Mouse (Mus musculus): ENCODE measurements around the gene Sema4a. TPM values are rescaled to one million over a fixed set of nuclear protein-coding genes. Genes with fewer than 3 reads are reported as not detected.

Sema4a gene
- polyA plus RNA-seq, 1 experiment from 2014 or later, result 11.8 TPM

Small RNA genes lying within 50 kb of the gene (microRNA-seq; reads per million reads assigned to microRNA genes)
- gene Mir7011, result not detected

Other genes starting within 250 kb of the Sema4a start
- gene Rhbg, start 206.5 kb downstream of the Sema4a start, polyA plus RNA-seq (2014; fragmentation: Nextera tagmentation; extraction: Ambion mirVana), result 3.2 and 4.2 TPM in 2 replicates
- gene Gm38392, start 174.0 kb downstream of the Sema4a start, polyA plus RNA-seq (2014; fragmentation: Nextera tagmentation; extraction: Ambion mirVana), result 0.33 and 0.64 TPM in 2 replicates
- 12.9 and 13.8 TPM in 2 replicates for gene Tsacc, start 164.2 kb downstream of the Sema4a start, polyA plus RNA-seq (2014; fragmentation: Nextera tagmentation; extraction: Ambion mirVana)
- 495 and 512 TPM in 2 replicates for gene Cct3, start 164.1 kb downstream of the Sema4a start, polyA plus RNA-seq (2014; fragmentation: Nextera tagmentation; extraction: Ambion mirVana)
- 121 and 132 TPM in 2 replicates for gene Glmp, start 136.2 kb downstream of the Sema4a start, polyA plus RNA-seq (2014; fragmentation: Nextera tagmentation; extraction: Ambion mirVana)
- 20.5 and 23.1 TPM in 2 replicates for gene Tmem79, start 125.0 kb downstream of the Sema4a start, polyA plus RNA-seq (2014; fragmentation: Nextera tagmentation; extraction: Ambion mirVana)
- 38.9 and 39.4 TPM in 2 replicates for gene Smg5, start 124.9 kb downstream of the Sema4a start, polyA plus RNA-seq (2014; fragmentation: Nextera tagmentation; extraction: Ambion mirVana)
- gene Paqr6, start 96.6 kb downstream of the Sema4a start, polyA plus RNA-seq (2014; fragmentation: Nextera tagmentation; extraction: Ambion mirVana), result 10.8 and 11.2 TPM in 2 replicates
- gene Bglap3, start 88.4 kb downstream of the Sema4a start, polyA plus RNA-seq (2014; fragmentation: Nextera tagmentation; extraction: Ambion mirVana), result 0.45 TPM in 1 of 2 replicates, not detected in the other
- gene Bglap2, start 82.5 kb downstream of the Sema4a start, polyA plus RNA-seq (2014; fragmentation: Nextera tagmentation; extraction: Ambion mirVana), result not detected in 2 replicates
- gene Bglap, start 76.7 kb downstream of the Sema4a start, polyA plus RNA-seq (2014; fragmentation: Nextera tagmentation; extraction: Ambion mirVana), result not detected in 2 replicates
- 136 and 143 TPM in 2 replicates for gene Pmf1, start 50.9 kb downstream of the Sema4a start, polyA plus RNA-seq (2014; fragmentation: Nextera tagmentation; extraction: Ambion mirVana)
- 18.2 and 18.4 TPM in 2 replicates for gene Slc25a44, start 36.0 kb downstream of the Sema4a start, polyA plus RNA-seq (2014; fragmentation: Nextera tagmentation; extraction: Ambion mirVana)
- 128 and 148 TPM in 2 replicates for gene Lmna, start 48.8 kb upstream of the Sema4a start, polyA plus RNA-seq (2014; fragmentation: Nextera tagmentation; extraction: Ambion mirVana)
- gene Mex3a, start 71.2 kb upstream of the Sema4a start, polyA plus RNA-seq (2014; fragmentation: Nextera tagmentation; extraction: Ambion mirVana), result 25.2 and 26.3 TPM in 2 replicates
- gene Rab25, start 87.1 kb upstream of the Sema4a start, polyA plus RNA-seq (2014; fragmentation: Nextera tagmentation; extraction: Ambion mirVana), result 57.0 and 67.9 TPM in 2 replicates
- 84.8 and 88.5 TPM in 2 replicates for gene Lamtor2, start 91.9 kb upstream of the Sema4a start, polyA plus RNA-seq (2014; fragmentation: Nextera tagmentation; extraction: Ambion mirVana)
- gene Ubqln4, start 92.6 kb upstream of the Sema4a start, polyA plus RNA-seq (2014; fragmentation: Nextera tagmentation; extraction: Ambion mirVana), result 48.4 TPM in 2 replicates
- gene Ssr2, start 114.7 kb upstream of the Sema4a start, polyA plus RNA-seq (2014; fragmentation: Nextera tagmentation; extraction: Ambion mirVana), result 295 and 301 TPM in 2 replicates
- 108 and 119 TPM in 2 replicates for gene Arhgef2, start 144.8 kb upstream of the Sema4a start, polyA plus RNA-seq (2014; fragmentation: Nextera tagmentation; extraction: Ambion mirVana)
- not detected in 2 replicates for gene Rxfp4, start 192.0 kb upstream of the Sema4a start, polyA plus RNA-seq (2014; fragmentation: Nextera tagmentation; extraction: Ambion mirVana)
- gene Khdc4, start 224.6 kb upstream of the Sema4a start, polyA plus RNA-seq (2014; fragmentation: Nextera tagmentation; extraction: Ambion mirVana), result 81.9 and 90.4 TPM in 2 replicates

All from stomach, embryonic 14.5 days (tissue).